Mouse (Mus musculus): ENCODE measurements around the gene Trmt10c.

- TF ChIP-seq EP300 (IDR thresholded peaks at IDR 0.05; ENCODE audit: low read depth) (no peak), CTCF (IDR thresholded peaks at IDR 0.05; ENCODE audit: low read depth) (no peak)
These were observed 19.4 kb upstream of the Trmt10c start for GRCm38 (mm10) chr16:56056944-56057590.
